Mouse (Mus musculus): ENCODE data around the gene Etfbkmt. TPM values are rescaled to one million over a fixed set of nuclear protein-coding genes. Genes with fewer than 3 reads are reported as not detected.
"Not testable (repeated sequence)": the region's sequence is repeated elsewhere in the genome, so short reads cannot be mapped to it uniquely, and the experiment has no call there.

Etfbkmt gene
- polyA plus RNA-seq, 1 experiment from 2014 or later: 13.6 TPM

GRCm38 (mm10) chr6:149155031-149155841 is 15.6 kb downstream of the Etfbkmt start:
- Histone ChIP-seq H3K9me3 (no peaks in the 10 kb centered on the region), H3K4me2 (no peak overlapping the region), H3K4me3 (no peak overlapping the region), H3K27me3 (replicated peaks) (no peaks in the 10 kb centered on the region), H3K27ac (replicated peaks) (peak overlapping the region; percentile 42; the same call in 1 of the 2 replicates), H3K4me1 (peaks cover 25% of the 10 kb centered on the region), H3K36me3 (peaks cover 58% of the 10 kb centered on the region), H3K9ac (no peak overlapping the region)
- 25% methylated on average over 3 of the region's 3 CpGs for WGBS
- no peak for ATAC-seq (ENCODE audit: extremely low read depth, insufficient number of reproducible peaks, low FRiP score, low TSS enrichment)

GRCm38 (mm10) chr6:149167038-149167437 is 27.4 kb downstream of the Etfbkmt start:
- Histone ChIP-seq H3K36me3 (peaks cover 73% of the 10 kb centered on the region), H3K9me3 (0 out of 2 replicates have a peak, but pooled peaks cover 11% of the 10 kb centered on the region)
- not testable (repeated sequence) for H3K27me3 ChIP-seq (replicated peaks); H3K9ac ChIP-seq; ATAC-seq (ENCODE audit: extremely low read depth, insufficient number of reproducible peaks, low FRiP score, low TSS enrichment); H3K4me1 ChIP-seq; H3K4me3 ChIP-seq; H3K4me2 ChIP-seq; H3K27ac ChIP-seq (replicated peaks)
- WGBS: 55% methylated on average over 3 of the region's 4 CpGs

- H3K4me3 ChIP-seq: no peak overlapping the region
- ATAC-seq (ENCODE audit: extremely low read depth, insufficient number of reproducible peaks, low FRiP score, low TSS enrichment): no peak
- H3K4me2 ChIP-seq: no peak overlapping the region
- WGBS: 97% methylated on average over 1 of the region's 1 CpGs
- H3K9ac ChIP-seq: no peak overlapping the region
- no peak overlapping the region for H3K27ac ChIP-seq (replicated peaks)
- H3K4me1 ChIP-seq: no peaks in the 10 kb centered on the region
- H3K36me3 ChIP-seq: peaks cover 67% of the 10 kb centered on the region
- 0 out of 2 replicates have a peak, but pooled peaks cover 11% of the 10 kb centered on the region for H3K9me3 ChIP-seq
- H3K27me3 ChIP-seq (replicated peaks): no peaks in the 10 kb centered on the region
Observed at GRCm38 (mm10) chr6:149167672-149168071, 28.0 kb downstream of the Etfbkmt start.

GRCm38 (mm10) chr6:149168436-149168835 is 28.8 kb downstream of the Etfbkmt start:
- no peaks in the 10 kb centered on the region for H3K4me1 ChIP-seq
- ATAC-seq (ENCODE audit: extremely low read depth, insufficient number of reproducible peaks, low FRiP score, low TSS enrichment): no peak
- H3K36me3 ChIP-seq: peaks cover 59% of the 10 kb centered on the region
- no peak overlapping the region for H3K4me3 ChIP-seq
- H3K9me3 ChIP-seq: 0 out of 2 replicates have a peak, but pooled peaks cover 11% of the 10 kb centered on the region
- no peak overlapping the region for H3K9ac ChIP-seq
- H3K27ac ChIP-seq (replicated peaks): no peak overlapping the region
- no peaks in the 10 kb centered on the region for H3K27me3 ChIP-seq (replicated peaks)
- H3K4me2 ChIP-seq: no peak overlapping the region
- WGBS: 81% methylated on average over 2 of the region's 2 CpGs

GRCm38 (mm10) chr6:149169965-149170364 is 30.3 kb downstream of the Etfbkmt start:
- H3K9me3 ChIP-seq: 0 out of 2 replicates have a peak, but pooled peaks cover 11% of the 10 kb centered on the region
- H3K27ac ChIP-seq (replicated peaks); H3K4me3 ChIP-seq; H3K4me1 ChIP-seq; H3K27me3 ChIP-seq (replicated peaks); H3K9ac ChIP-seq; H3K4me2 ChIP-seq; ATAC-seq (ENCODE audit: extremely low read depth, insufficient number of reproducible peaks, low FRiP score, low TSS enrichment): not testable (repeated sequence)
- peaks cover 62% of the 10 kb centered on the region for H3K36me3 ChIP-seq
- WGBS: 82% methylated on average over 4 of the region's 4 CpGs

GRCm38 (mm10) chr6:149173831-149174625 is 34.4 kb downstream of the Etfbkmt start:
- H3K27ac ChIP-seq (replicated peaks): no peak overlapping the region
- no peaks in the 10 kb centered on the region for H3K27me3 ChIP-seq (replicated peaks)
- H3K4me1 ChIP-seq: peaks cover 14% of the 10 kb centered on the region
- peaks cover 8% of the 10 kb centered on the region for H3K9me3 ChIP-seq
- H3K4me3 ChIP-seq: no peak overlapping the region
- peaks cover 67% of the 10 kb centered on the region for H3K36me3 ChIP-seq
- no peak overlapping the region for H3K4me2 ChIP-seq
- H3K9ac ChIP-seq: no peak overlapping the region
- WGBS: 43% methylated on average over 4 of the region's 4 CpGs
- no peak for ATAC-seq (ENCODE audit: extremely low read depth, insufficient number of reproducible peaks, low FRiP score, low TSS enrichment)

GRCm38 (mm10) chr6:149174932-149175570 is 35.4 kb downstream of the Etfbkmt start:
- H3K27ac ChIP-seq (replicated peaks): no peak overlapping the region; the same call in 1 of the 2 replicates
- H3K9ac ChIP-seq: no peak overlapping the region
- peaks cover 69% of the 10 kb centered on the region for H3K36me3 ChIP-seq
- H3K4me2 ChIP-seq: no peak overlapping the region
- no peak for ATAC-seq (ENCODE audit: extremely low read depth, insufficient number of reproducible peaks, low FRiP score, low TSS enrichment)
- peaks cover 9% of the 10 kb centered on the region for H3K9me3 ChIP-seq
- no peaks in the 10 kb centered on the region for H3K27me3 ChIP-seq (replicated peaks)
- H3K4me1 ChIP-seq: peaks cover 14% of the 10 kb centered on the region
- 80% methylated on average over 3 of the region's 3 CpGs for WGBS
- H3K4me3 ChIP-seq: no peak overlapping the region

- H3K9ac ChIP-seq: no peak overlapping the region
- no peaks in the 10 kb centered on the region for H3K27me3 ChIP-seq (replicated peaks)
- ATAC-seq (ENCODE audit: extremely low read depth, insufficient number of reproducible peaks, low FRiP score, low TSS enrichment): no peak
- H3K27ac ChIP-seq (replicated peaks): no peak overlapping the region
- no peak overlapping the region for H3K4me3 ChIP-seq
- peaks cover 97% of the 10 kb centered on the region for H3K36me3 ChIP-seq
- H3K9me3 ChIP-seq: peaks cover 21% of the 10 kb centered on the region
- peaks cover 12% of the 10 kb centered on the region for H3K4me1 ChIP-seq
- no peak overlapping the region for H3K4me2 ChIP-seq
Observed at GRCm38 (mm10) chr6:149179064-149179463, 39.4 kb downstream of the Etfbkmt start.

- Histone ChIP-seq H3K4me1 (peaks cover 17% of the 10 kb centered on the region), H3K36me3 (peaks cover 53% of the 10 kb centered on the region), H3K27me3 (replicated peaks) (no peaks in the 10 kb centered on the region), H3K9me3 (peaks cover 13% of the 10 kb centered on the region), H3K27ac (replicated peaks) (no peak overlapping the region), H3K9ac (no peak overlapping the region), H3K4me3 (no peak overlapping the region), H3K4me2 (no peak overlapping the region)
- ATAC-seq (ENCODE audit: extremely low read depth, insufficient number of reproducible peaks, low FRiP score, low TSS enrichment): no peak
- 90% methylated on average over 1 of the region's 1 CpGs for WGBS
Observed at GRCm38 (mm10) chr6:149184007-149184406, 44.4 kb downstream of the Etfbkmt start.

GRCm38 (mm10) chr6:149187371-149187770 is 47.7 kb downstream of the Etfbkmt start:
- H3K4me2 ChIP-seq: peak overlapping the region; percentile 79
- H3K9me3 ChIP-seq: peaks cover 9% of the 10 kb centered on the region
- peak overlapping the region; percentile 91; the same call in 1 of the 2 replicates for H3K9ac ChIP-seq
- 53% methylated on average over 1 of the region's 1 CpGs for WGBS
- no peaks in the 10 kb centered on the region for H3K27me3 ChIP-seq (replicated peaks)
- H3K4me3 ChIP-seq: peak overlapping the region; percentile 86
- peaks cover 23% of the 10 kb centered on the region for H3K36me3 ChIP-seq
- peak overlapping the region; percentile 91; the same call in 1 of the 2 replicates for H3K27ac ChIP-seq (replicated peaks)
- no peak for ATAC-seq (ENCODE audit: extremely low read depth, insufficient number of reproducible peaks, low FRiP score, low TSS enrichment)
- peaks cover 23% of the 10 kb centered on the region for H3K4me1 ChIP-seq

All from heart, embryonic 13.5 days (tissue).